Mouse (Mus musculus) right cerebral cortex, postnatal 36 days (tissue): ENCODE results near the gene Il12rb1.

Source experiments
- DNase-seq, 2 experiments: peaks; one replicate each; pipeline ENCODE4 v3.0.0; 2022; ENCODE audit warnings: low spot score in 2 of 2, mixed read lengths in 1 of 2

Il12rb1 gene

GRCm38 (mm10) chr8:70773833-70774232 is 34.4 kb upstream of the Il12rb1 start:
- DNase-seq, result peak in 1 of 2 experiments; percentile 69

- no peak for DNase-seq
Measured at GRCm38 (mm10) chr8:70774740-70775139, 33.5 kb upstream of the Il12rb1 start.

- DNase-seq, result no peak
Measured at GRCm38 (mm10) chr8:70775227-70775626, 33.0 kb upstream of the Il12rb1 start.

- DNase-seq, result no peak
Measured at GRCm38 (mm10) chr8:70775851-70776495, 32.3 kb upstream of the Il12rb1 start.

GRCm38 (mm10) chr8:70776496-70777444 is 31.5 kb upstream of the Il12rb1 start, which contains the start of gene Pik3r2:
Gene Pik3r2, minus strand, starts transcription at chr8:70776713.
- peak; percentile 96 for DNase-seq

- no peak for DNase-seq
Measured at GRCm38 (mm10) chr8:70780093-70780492, 28.2 kb upstream of the Il12rb1 start.

- DNase-seq, result no peak
Measured at GRCm38 (mm10) chr8:70786291-70787050, 21.8 kb upstream of the Il12rb1 start.

- no peak for DNase-seq
Measured at GRCm38 (mm10) chr8:70787051-70787445, 21.2 kb upstream of the Il12rb1 start.

GRCm38 (mm10) chr8:70787941-70788667 is 20.1 kb upstream of the Il12rb1 start:
- no peak for DNase-seq

GRCm38 (mm10) chr8:70789046-70789445 is 19.2 kb upstream of the Il12rb1 start:
- no peak for DNase-seq

GRCm38 (mm10) chr8:70790846-70791245 is 17.4 kb upstream of the Il12rb1 start:
- DNase-seq, result peak in 1 of 2 experiments; percentile 63

GRCm38 (mm10) chr8:70791294-70791701 is 17.0 kb upstream of the Il12rb1 start:
- DNase-seq, result no peak

- peak; percentile 94 for DNase-seq
Measured at GRCm38 (mm10) chr8:70791975-70792691, 16.1 kb upstream of the Il12rb1 start.

GRCm38 (mm10) chr8:70792700-70793099 is 15.5 kb upstream of the Il12rb1 start:
- peak in 1 of 2 experiments; percentile 78 for DNase-seq

GRCm38 (mm10) chr8:70794215-70794614 is 14.0 kb upstream of the Il12rb1 start:
- no peak for DNase-seq

GRCm38 (mm10) chr8:70795370-70795769 is 12.9 kb upstream of the Il12rb1 start:
- no peak for DNase-seq

- no peak for DNase-seq
Measured at GRCm38 (mm10) chr8:70796403-70797080, 11.7 kb upstream of the Il12rb1 start.

- peak; percentile 87 to 92 for DNase-seq
Measured at GRCm38 (mm10) chr8:70797081-70798070, 10.9 kb upstream of the Il12rb1 start.

- DNase-seq, result no peak
Measured at GRCm38 (mm10) chr8:70798281-70798680, 10.0 kb upstream of the Il12rb1 start.
